Mouse (Mus musculus) spleen, postnatal 4 days (tissue): ENCODE data around the gene Tmed2.
"Not testable (repeated sequence)": the region's sequence is repeated elsewhere in the genome, so short reads cannot be mapped to it uniquely, and the experiment has no call there.

Source experiments
- DNase-seq, 2 experiments: peaks; one replicate each; pipeline ENCODE4 v3.0.0; 2022; ENCODE audit warnings: low spot score in 2 of 2

Tmed2 gene

DNA sequence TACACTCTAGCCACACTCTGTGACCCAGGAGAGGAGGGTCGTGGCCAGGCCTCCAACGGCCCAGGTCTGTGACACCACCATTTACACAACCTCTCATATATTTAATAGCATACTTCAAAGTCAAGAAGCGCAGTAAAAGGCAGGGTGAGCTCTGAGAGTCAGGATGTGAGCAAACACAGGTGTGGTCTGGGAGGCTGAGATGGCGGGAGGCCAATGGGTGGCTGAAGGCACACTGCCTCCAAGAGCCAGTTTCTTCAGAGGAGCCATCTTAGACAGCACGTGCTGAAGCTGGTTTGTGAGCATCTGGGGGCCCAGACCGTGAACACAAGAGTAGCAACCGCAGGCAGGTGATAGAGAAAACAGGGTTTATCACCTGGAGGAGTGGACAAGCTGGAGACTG is 35.0 kb downstream of the Tmed2 start:
- DNase-seq, result no peak

DNA sequence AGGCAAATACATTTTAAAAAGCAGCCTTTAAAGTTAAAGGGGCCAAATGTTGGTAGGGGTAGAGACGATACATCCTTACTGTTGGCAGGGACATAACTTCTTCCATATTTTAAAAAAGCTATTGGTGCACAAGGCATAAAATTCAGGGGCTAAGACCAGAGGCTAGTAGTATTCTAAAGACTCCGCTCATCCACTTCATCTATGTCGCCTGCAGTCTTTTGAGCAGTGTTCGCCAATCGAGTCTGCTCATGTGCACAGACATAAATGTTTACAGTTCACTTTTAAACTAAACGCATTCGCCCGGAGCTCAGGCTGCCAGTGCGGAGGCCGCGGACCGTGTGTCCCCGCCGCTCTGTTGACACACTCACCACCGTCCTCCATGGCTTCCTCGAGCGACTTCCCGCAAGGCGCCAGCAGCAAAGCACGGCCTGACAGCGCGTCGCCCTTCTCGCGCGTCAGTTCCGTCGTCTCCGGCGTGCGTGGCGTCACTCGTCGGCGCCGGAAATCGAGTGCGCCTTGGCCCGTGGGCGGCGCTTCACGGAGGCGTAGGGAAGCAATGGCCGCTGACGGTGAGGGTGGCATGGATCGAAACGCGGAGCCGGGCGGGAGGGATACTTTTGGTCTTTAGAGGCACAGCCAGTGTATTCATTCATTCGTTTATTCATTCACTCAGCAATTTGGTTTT is 38.3 kb downstream of the Tmed2 start, which contains the start of the genes Eif2b1 and Gtf2h3:
Gene Eif2b1, minus strand, starts transcription at position 499 of the 685 bp plus-strand sequence.
Gene Gtf2h3, plus strand, starts transcription at position 508 of the 685 bp plus-strand sequence.
- DNase-seq, result peak; percentile 89 to 96

DNA sequence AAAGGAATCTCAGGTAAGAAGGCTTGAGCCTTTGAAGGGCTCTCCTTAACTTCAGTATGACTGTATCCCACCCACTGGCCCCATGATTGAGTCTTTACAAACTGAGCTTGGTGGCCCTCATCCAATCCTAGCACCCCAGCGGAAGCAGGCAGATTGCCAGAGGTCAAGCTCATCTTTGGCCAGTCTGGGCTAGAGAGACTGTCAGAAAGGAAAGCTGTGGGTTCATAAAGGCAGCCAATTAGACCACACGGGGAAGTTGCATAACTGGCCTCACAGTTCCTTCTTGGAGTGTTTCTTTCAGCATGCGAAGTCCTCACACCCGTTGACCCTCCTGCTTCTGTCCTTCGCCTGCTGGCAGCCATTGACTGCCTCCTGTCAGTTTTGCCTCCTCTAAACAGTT is 42.0 kb downstream of the Tmed2 start:
- DNase-seq, result no peak

DNA sequence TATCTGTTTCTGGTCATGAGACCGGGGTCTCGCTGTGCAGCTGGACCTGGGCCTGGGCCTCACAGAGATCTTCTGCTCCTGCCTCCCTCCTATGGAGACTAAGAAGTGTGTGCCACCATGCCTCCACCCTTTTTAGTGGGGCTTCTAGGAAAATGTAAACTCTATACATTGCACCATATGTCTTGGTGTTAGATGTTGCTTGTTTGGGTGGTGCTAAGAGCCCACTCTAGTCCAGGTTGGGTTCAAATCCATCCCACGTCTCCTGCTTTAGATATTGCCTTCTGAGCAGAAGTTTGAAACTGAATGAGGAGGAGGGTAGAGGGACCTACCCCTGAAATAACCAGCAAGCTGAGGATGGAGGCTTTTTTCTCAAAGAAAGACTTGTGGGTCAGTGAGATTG is 52.3 kb downstream of the Tmed2 start:
- DNase-seq, result no peak

DNA sequence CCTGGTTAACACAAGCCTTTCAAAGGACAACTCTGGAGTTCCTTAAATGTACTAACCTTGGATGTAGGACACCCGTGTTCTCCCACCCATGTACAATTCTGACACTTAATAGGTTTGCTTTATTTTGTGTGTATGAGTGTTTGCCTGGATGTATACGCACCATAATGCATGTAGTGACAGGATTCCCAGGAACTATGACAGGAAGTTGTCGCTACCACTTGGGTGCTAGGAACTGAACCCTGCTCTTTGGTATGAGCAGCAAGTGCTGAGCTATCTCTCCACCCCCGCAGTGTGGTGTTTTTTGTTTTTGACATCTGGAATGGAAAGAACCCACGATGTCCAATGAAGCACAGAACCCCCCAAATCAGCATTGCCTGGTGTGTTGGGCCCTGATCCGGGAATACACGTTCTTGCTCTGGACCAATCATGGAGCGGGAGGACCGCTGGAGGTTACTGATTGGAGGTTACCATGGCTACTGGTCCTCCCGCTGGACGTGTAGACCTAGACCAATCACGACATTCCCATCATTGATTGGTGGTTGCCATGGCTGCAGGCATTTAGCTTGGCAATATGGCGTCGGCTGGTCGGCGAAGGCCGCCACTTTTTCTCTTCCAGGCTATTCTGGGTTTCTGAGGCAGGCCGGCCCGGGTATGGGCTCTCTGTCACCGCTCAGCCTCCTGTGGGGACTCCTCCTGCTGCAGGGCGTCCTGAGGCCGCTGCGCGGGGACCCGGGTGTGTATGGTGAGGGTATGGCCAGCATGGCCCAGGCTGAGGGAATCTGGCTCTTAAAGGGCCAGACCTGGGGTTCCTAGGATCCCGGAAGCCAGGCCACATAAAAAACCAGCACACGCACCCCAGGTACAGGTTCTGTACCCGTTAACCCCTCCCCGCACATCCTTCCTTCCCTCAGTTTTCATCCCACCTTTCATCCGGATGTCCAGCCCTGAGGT is 58.0 kb downstream of the Tmed2 start:
- peak; percentile 74 to 77 for DNase-seq

DNA sequence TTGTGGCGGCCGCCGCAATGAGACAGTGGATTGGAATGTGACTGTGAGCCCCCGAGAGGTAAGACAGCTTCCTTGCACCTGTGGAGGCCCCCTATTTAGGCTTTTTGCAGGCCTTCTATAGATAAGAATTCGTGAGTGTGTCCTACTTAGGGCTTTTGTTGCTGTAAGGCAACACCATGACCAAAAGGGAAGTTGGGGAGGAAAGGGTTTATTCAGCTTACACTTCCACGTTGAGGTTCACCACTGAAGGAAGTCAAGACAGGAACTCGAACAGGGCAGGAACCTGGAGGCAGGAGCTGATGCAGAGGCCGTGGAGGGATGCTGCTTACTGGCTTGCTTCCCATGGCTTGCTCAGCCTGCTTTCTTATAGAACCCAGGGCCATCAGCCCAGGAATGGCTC is 59.2 kb downstream of the Tmed2 start:
- not testable (repeated sequence) for DNase-seq
